Mouse (Mus musculus) splenic B cell, adult 2 months (primary cell): ENCODE data around the gene Nedd9.
"Not testable (repeated sequence)": the region's sequence is repeated elsewhere in the genome, so short reads cannot be mapped to it uniquely, and the experiment has no call there.

Experiments used
- DNase-seq: peaks from one replicate; pipeline ENCODE4 v3.0.0-alpha.2; 2011; ENCODE audit warnings: low read depth, low spot score
- H3K27me3 ChIP-seq: 2 replicates; pipeline ENCODE4 v1.6.1; 2012; ENCODE audit warnings: mild to moderate bottlenecking, low read length, moderate library complexity, mixed read lengths; ENCODE audit not compliant: control insufficient read depth, poor library complexity, insufficient read depth, severe bottlenecking
- H3K36me3 ChIP-seq: 2 replicates; pipeline ENCODE4 v1.6.1; 2012; ENCODE audit warnings: mild to moderate bottlenecking, low read length, moderate library complexity, mixed read lengths; ENCODE audit not compliant: control insufficient read depth, poor library complexity, insufficient read depth, severe bottlenecking

The Nedd9 gene

DNA sequence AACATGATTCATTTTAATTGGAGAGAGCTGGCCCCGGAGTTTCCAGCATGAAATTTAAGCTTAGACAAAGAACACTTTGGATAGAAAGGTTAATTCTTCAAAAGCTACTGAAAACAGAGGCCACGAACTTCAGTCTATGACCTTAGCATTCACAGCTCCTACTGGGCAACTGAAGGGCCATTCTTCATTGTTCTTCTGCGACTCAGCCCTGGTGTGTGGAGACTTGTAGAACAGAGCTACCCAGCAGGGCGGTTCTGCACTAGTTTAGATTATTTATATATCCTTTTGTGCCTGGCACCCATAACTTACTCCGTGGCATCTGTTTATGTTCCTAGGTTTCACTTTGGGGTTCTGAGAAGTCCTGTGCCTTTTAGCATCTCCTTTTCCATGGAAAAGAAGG is 193.6 kb downstream of the Nedd9 start:
- H3K27me3 ChIP-seq: no peaks in the 10 kb centered on the region
- no peaks in the 10 kb centered on the region for H3K36me3 ChIP-seq
- no peak for DNase-seq

DNA sequence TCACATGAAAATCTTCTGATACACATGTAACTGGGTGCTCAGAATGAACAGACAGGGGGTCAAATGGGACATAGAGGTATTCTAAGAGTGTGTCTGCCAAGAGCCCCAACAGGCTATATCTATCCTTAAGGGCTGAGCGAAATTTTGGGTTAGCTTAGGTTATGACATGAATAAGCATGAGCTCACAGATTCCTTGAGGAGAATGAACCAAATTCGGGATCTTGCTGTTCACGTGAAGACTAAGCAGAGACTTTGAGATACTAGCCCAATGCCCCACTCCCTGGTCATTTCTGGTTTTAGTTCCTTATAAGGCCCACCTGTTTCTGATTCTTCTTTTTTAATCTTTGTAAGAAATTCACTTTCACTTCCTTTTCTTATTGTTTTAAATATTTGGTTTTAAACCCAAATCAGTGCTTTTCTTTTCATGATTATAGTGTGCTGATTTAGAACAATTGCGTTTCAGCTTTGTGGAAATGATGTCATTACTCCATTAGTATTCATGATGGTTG is 195.6 kb downstream of the Nedd9 start:
- peak; percentile 56 for DNase-seq
- Histone ChIP-seq H3K27me3 (no peaks in the 10 kb centered on the region), H3K36me3 (no peaks in the 10 kb centered on the region)

DNA sequence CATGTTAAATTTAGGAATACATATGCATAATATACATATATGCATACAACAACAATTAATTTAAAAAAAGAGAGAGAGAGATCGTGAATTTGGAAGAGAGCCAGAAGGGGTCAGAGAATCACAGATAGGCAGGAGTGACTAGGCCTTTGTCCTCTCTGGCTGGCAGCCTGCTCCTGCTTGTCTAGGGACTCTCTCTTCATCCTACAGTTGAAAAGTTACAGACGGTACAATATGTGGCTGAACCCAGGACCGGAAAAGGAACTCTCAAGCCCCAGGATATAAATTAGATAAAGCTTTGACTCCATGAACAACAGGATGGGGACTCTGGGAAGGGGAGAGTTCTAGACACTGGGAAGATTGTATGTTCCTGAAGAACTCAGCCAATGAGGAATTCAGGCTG is 200.9 kb downstream of the Nedd9 start:
- H3K27me3 ChIP-seq: no peaks in the 10 kb centered on the region
- no peaks in the 10 kb centered on the region for H3K36me3 ChIP-seq
- DNase-seq: no peak

DNA sequence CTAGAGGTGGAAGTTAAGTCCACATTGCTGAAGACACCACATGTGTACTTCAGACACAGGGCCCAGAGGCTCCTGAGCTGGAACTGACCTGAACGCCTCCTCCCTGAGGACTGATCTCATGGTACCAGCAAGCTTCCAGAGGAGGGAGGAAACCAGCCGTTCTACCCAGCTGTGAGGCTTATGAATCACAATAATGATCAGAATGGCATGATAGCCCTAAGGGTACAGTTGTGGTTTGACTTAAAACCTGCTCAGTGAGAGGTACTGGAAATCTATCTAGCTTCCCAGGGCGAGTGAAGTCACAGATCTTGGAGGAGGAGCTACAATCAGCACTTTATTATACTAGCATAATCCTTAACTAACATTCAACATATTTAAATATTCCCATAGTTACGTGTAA is 201.7 kb downstream of the Nedd9 start:
- Histone ChIP-seq H3K27me3 (no peaks in the 10 kb centered on the region), H3K36me3 (no peaks in the 10 kb centered on the region)
- no peak for DNase-seq

DNA sequence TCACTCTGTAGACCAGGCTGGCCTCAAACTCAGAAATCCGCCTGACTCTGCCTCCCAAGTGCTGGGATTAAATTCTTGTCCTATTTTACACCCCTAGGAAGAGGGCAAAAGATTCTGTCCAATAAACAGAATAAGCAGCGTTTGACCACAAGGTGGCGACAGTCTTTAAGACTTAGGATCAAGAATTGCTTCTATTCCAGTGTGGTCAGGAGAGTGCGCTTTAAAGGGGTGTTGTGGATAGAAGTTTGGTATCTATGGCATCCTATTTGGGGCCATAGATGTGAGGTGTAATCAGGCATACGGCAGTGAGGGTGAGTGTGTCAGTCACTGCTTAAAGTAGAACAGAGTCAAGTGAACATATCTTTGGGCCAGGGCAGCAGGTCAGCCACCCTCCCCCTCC is 203.9 kb downstream of the Nedd9 start:
- no peaks in the 10 kb centered on the region for H3K27me3 ChIP-seq
- DNase-seq: peak; percentile 87
- no peaks in the 10 kb centered on the region for H3K36me3 ChIP-seq

DNA sequence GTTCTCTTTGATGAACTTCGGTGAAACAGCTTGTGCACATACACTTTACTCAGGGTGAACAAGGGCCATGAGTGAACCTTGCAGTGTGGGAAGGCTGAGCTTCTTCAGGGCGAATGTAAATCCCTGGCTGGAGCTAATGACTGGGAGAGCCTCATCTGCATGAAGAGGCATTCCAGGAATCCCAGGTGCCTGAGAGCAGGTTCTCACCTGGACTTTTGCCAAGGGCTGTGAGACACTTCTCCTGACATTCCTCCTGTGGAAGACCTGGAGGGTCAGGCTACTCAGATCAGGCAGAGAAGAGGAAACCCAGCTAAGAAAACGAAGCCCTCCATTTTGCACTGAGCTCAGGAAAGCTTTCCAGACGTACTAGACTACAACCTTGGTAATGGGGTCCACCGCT is 206.5 kb downstream of the Nedd9 start:
- DNase-seq: no peak
- no peaks in the 10 kb centered on the region for H3K27me3 ChIP-seq
- no peaks in the 10 kb centered on the region for H3K36me3 ChIP-seq

DNA sequence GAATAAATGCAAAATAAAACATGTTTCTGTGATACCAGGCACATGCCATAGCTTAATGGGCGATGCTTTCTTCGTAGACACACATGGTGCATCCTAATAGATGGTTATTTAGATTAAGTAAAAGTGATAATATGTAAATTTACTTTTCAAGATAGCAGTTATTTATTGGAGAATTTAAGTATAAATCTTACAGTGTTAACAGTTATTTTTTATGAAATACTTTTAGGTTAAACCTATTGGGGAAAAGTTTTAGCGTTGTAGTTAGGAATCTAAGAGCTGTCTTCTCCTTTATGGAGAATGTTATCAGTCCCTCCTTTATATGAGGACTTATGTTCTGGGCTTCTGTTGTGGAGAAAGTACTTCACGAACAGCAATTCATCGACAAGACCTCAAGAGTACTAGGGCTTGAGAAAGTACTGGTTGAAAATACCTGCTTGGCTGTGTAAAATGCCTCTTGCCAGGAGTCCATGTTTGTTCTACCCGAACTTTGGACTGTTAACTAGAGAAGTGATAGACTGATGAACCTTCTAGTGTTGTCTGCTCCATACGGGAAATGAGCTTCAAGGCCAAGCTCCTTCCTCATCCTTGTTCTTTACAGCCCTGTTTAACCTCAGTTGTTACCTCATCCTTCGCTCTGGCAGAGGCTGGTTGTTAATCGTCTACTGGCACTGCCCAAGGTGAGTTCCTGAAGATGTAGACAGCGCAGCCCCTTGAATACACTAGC is 213.1 kb downstream of the Nedd9 start, which contains the start of gene Gm17364:
TSS of gene Gm17364 (minus strand) at position 51 of the 724 bp plus-strand sequence.
- Histone ChIP-seq H3K27me3 (no peaks in the 10 kb centered on the region), H3K36me3 (no peaks in the 10 kb centered on the region)
- DNase-seq: no peak

DNA sequence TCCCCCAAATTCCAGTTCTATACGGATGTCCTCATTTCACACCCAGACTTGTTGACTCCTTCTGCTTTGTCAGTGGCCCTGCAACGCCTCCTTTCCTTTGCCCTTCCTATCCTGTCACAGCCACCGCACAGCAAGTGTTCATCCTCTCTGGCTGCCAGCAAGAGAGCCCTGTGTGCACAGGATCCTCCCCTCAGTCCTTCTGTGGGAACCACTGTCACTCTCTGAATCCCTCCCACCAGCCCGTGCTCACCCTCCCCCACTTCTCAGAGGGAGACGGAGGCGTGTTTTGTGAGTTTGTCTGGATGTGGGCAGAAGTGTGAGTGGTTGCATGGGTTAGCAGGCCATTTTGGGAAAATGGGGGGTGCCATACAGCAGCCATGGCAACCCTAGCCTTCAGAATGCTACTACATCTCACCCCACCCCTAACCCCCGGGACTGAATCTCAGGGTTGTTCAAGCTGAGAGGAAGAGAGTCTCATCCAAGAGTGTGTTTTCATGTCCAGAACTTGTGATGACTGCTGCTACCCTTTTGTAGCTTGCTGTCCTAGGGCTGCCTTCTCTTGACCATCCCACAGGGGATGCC is 219.2 kb downstream of the Nedd9 start:
- Histone ChIP-seq H3K36me3 (no peaks in the 10 kb centered on the region), H3K27me3 (no peaks in the 10 kb centered on the region)
- no peak for DNase-seq

DNA sequence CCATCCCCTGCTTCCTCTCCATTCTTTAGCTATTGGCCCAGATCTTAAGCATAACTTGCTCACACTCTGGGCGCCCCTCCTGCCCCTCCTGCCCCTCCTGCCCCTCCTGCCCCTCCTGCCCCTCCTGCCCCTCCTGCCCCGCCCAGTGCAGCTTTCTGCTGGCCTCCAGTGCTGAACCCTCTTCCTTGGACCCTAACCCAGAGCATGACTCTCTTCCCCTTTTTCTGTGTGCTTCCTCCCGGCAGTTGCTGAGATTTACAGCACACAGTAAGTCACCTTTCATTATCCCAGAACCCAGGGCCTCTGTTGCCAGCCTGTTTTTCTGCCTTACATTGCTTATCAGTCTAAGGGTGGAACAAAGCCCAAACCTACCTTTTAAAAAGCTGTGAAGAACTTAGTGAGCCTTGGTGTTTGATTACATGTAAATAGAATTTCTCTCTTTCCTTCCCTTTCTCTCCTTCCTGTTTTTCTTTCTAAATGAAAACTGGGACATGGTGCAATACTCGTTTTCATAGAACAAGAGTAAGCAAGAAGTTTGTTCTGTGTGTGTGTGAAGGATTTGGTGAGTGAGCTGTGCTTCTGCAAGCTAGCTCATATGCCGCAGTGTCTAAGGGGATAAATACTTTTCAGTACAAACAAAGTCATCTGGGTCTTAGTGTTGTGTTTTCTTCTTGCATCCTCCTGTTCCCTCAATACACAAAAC is 223.7 kb downstream of the Nedd9 start:
- Histone ChIP-seq H3K27me3 (no peaks in the 10 kb centered on the region), H3K36me3 (no peaks in the 10 kb centered on the region)
- no peak for DNase-seq

DNA sequence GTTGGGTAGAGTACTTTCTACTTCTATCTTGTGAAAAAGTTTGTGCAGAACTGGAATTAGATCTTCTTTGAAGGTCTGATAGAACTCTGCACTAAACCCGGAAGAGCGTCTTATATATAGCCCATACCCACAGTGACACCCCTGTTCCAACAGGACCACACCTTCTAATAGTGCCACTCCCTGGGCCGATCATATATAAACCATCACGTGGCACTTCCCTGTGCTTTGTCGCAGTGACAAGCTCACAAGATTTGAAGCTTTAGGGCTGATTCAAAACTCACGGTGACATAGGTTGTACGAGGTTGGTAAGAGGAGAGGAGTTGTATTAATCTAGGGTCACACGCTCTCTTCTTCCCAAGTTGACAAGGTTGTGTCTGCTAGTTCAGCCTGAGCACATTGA is 225.5 kb downstream of the Nedd9 start:
- H3K27me3 ChIP-seq, DNase-seq, H3K36me3 ChIP-seq: not testable (repeated sequence)
